Mouse (Mus musculus) B cell, adult 2 months (primary cell): ENCODE data around the gene Nmur1.

Experiments used
- DNase-seq, 2 experiments: peaks; one replicate each; pipeline ENCODE4 v3.0.0; 2022

Nmur1 gene

DNA sequence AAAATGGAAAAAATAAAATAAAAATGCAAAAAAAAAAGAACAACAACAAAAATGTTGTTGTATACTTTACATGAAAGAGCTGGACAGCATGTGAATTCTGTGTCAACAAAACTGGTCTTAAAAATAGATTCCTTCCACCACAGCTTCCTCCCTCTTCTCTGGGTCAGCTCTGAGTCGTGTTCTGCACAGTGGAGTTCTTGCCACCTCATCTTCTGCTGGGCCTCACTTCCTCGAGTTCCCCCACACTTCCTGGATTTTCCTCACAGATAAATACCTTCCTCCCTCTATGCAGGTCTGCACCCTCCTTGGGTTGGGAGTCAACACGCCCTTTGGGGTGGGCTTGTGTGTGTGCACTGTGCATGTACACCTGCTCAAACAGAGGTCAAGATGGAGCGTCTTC lies 19.7 kb downstream of the Nmur1 start:
- no peak for DNase-seq

DNA sequence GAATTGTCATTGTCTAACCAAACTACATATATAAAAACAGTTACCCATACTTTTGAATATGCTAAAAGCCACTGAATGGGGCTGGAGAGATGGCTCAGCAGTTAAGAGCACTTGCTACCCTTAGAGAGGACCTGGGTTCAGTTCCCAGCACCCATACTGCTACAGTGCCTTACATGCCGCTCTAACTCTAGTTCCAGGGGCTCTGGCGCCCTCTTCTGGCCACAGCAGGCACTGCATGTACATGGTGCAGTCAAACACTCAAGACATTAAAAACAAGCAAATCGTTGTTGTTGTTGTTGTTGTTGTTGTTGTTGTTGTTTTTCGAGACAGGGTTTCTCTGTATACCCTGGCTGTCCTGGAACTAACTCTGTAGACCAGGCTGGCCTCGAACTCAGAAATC lies 21.2 kb downstream of the Nmur1 start:
- peak; percentile 76 to 77 for DNase-seq

DNA sequence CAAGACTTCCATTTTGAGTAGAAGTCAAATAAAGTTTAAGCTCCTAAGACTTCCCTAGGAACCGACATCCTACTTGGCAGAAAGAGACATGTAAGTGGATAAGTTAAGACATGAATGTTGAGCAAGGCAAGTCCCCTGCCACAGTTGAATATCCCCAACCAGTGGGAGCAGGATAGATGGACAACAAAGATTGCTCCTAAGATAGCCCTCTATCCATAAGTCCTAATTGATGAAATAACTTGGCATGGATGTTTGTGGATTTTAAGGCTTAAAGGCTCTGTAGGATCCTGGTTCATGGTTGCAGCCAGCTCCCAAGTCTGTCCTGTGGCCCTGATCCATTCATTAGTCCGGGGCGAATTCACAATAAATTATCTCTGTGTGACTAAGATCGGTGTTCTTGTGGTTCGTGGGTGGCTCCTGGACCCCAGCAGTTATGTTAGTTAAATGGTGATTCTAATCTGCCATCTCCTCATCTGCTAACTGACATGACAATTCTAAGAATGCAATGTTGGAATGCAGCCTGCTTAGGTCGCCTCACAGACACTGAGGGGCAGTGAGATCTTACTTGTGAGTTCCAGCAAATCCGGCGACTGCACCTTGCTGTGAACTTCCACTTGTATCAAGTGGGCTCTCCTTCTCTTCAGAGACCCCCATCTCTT lies 25.8 kb downstream of the Nmur1 start:
- no peak for DNase-seq

DNA sequence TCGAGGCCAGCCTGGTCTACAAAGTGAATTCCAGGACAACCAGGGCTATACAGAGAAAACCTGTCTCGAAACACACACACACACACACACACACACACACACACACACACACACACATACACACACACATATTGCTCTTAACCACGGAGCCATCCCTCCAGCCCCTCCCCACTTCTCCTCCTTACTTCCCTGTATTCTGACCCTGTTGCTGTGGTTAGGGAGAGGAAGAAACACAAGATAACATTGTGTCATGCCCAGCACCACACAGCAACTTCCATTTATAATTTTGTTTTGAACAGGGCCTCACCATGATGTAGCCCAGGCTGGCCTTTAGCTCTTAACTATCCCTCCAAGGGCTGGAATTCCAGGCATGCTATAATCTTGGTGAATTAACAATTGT lies 26.7 kb downstream of the Nmur1 start:
- DNase-seq: no peak

DNA sequence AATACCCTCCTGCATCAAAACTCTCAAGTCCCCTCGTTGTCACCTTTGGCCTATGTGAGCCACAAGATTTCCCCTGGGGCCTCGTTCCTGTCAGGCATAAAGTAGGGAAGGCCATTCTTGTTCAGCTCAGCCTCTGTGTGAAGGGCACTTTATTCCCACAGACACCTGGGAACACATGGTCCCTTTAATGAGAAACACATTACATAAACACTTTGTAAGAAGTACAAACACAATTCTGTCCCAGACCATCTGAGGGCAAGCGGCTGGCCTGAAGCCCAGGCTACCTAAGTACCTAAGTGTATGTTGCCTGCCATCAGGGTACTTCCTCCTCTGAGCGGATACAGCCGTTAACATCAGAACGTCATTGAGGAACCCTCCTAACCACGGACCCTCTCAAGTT lies 27.8 kb downstream of the Nmur1 start:
- peak in 1 of 2 experiments; percentile 18 for DNase-seq

DNA sequence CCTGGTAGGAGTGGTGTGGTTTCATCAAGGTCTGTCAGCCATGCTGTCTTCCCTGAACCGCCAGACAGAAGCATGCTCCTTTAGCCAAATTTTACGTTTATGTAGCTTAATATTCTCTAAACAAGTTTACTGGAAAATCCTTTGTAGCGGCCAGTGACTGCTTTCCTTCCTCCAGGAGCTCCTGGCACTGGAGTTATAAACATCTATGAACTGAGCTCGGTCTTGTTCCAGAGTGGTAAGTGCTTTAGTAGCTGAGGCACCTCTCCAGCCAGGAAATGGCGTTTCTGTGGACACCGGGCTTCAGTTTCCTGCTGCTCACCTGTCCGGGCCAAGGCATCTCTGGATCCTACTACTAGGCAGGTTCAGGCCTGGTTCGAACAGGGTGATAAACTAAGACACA lies 28.4 kb downstream of the Nmur1 start:
- no peak for DNase-seq

DNA sequence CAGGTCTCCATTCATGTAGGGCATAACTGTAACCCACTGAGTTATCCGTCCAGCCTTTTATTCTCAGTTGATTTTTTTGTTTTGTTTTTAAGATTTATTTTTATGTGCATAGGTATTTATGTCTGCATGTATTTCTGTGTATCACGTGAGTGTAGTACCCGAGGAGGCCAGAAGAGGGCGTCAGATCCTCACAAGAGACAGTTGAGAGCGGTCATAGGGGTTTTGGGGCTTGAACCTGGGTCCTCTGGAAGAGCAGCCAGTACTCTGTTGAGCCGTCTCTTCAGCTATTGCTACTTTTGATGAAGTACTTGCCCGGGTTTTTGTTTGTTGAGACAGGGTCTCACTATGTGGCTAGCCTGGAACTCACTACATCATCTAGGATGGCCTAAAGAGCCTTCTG lies 30.1 kb downstream of the Nmur1 start:
- peak in 1 of 2 experiments; percentile 31 for DNase-seq

DNA sequence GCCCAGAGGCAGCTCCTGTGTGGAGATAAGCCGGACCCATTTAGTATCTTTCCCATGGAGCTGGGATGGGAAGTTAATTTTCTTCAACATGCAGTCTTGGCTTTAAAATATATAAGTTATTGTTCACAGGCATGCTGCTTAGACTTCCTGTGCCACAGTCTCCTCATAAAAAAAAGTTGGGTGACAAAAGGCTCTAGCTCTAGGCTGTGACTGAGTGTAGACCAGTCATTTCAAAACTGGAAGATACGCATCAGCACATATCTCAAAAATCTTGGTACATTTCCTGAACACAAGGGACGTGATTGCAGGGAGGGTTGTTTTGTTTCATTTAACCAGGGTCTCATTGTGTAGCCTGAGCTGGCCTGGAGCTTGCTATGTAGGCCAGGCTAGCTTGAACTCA lies 31.8 kb downstream of the Nmur1 start:
- no peak for DNase-seq

DNA sequence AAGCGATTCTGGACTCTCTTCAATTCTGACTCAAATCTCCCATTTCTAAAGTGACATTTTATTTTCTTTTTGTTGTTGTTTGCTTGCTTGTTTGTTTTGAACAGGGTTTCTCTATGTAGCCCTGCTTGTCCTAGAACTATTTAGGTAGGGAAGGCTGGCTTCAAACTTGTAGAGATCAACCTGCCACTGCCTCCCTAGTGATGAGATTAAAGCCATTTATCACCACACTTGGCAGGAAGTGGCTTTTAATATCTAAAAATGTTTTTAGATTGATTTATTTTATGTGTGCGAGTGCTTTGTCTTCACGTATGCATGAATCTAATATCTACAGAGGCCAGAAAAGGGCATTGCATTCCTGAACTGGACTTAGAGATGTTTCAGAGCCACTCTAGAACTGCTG lies 32.8 kb downstream of the Nmur1 start:
- DNase-seq: no peak

DNA sequence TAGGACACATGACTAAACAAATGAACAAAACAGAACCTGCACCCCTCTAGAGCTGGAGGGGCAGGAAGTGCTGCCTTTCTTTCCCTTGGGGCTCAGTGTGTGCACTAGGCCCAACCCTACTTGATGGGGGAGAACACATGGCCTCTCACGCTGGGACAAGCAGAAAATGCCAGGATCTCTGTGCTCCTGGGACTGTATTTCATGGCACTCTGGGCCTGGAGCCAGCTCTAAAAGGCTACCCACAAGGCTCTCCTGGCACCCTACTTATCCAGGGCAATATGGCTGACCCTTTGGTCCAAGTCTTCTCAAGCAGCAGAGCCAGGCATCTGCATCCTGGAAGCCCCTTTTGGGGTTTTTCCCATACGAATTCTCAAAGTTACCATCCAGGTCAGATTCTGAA lies 34.6 kb downstream of the Nmur1 start:
- peak in 1 of 2 experiments; percentile 16 for DNase-seq

DNA sequence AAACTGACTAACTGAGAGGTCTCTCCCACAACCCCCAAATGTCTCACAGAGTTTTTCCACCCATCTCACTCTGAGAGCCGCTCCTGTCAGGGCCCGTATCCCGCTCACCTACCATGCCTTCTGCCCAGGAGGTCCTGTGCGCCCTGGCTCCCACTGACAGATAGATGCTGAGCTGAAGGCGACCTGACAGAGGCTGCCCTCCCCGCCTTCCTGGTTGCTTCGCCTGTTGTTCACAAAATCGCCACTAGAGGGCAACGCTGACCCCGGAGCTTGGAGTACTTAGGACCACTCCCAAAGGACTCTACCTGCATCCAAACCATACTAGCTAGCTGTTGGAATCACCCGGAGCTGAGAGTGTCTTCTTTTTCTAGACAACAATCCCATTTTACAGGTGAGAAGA lies 36.8 kb downstream of the Nmur1 start:
- DNase-seq: peak; percentile 84 to 85

DNA sequence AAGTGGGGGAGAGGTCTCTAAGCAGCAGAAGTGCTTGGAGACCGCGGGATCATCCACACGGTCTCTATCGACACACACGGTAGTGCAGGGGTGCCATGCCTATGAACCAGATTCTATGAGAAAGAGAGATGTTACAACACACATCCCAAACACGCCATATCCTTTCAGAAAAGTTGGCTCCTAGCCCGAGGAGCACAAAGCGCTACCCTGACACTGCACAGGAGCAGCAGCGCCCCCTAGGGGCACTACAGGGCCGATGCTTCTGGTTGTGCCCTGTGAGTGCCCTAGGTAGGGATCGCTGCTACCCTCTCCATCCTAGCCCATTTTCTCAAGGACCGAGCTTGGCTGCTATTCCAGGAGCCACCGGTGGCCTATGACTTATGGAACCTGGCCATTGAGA lies 45.0 kb downstream of the Nmur1 start:
- DNase-seq: peak; percentile 72 to 73

DNA sequence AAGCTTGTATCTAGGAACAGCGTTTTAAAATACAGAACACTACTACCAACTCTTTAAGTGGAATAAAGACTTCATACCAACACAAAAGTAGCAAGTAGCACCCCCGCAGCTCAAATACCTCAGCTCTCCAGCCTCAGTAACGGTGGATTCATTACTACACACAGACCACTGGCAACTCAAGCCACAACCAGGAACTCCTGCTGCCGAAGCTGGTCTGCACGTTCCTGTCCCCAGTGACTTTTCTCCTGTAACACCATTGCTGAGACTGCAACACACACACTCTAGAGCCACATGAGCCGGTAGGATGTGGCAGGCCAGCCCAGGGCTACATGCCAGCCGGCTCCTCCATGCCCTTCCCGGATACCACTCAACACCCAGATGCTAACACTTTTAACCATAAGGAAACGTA lies 46.9 kb downstream of the Nmur1 start:
- DNase-seq: no peak

DNA sequence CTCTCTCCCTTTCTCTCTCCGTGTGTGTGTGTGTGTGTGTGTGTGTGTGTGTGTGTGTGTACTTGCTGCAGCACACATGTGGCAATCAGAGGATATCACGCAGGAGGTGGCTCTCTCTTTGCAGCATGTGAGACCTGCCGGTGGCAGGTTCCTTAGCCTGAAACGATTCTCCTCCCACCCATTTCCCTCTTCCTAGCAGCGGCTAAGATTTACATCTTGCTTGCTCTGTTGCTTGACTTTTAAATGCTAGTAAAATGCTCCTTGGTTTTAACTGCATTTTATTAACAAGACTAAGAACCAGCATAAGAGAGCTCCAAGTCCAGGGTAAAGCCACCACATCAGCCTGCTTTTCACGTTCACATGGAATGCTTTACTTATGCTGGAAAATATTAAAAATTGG lies 47.4 kb downstream of the Nmur1 start:
- no peak for DNase-seq

DNA sequence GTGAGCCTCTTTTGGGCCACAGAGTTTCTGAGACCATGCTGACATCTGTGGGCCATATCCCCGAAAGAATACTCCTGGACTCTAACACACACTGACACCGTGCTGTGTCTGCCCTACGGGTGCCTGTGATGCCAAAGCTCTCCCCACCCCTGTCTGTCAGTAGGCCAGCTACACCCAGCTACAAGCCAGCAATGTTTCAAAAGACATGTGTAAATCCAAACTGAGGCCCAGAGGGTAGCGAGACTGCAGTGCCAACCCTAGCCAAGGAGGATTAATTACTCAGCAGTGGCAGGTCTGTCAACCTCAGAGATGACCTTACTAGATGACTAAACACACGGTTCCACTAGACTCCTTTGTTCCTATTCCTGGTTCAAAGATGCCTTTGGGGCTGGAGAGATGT lies 49.7 kb downstream of the Nmur1 start:
- no peak for DNase-seq

DNA sequence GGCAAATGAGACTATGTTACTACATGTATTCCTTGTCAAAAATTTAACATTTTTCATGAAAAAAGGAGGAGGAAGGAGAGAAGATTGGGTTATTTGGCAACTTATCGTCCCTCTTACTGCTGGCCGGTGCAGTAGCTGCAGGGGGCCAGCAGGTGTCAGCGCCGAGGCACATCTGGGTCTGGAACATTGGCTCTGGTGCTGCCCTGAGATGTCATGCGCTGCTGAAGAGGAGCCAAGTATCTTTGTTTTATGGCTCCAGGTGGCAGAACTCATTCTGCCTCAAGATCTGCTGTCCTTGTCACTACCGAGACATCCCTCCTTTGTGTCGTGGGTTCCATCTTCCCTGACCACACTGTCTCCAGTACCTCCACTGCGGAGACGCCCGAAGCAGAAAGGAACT lies 54.0 kb downstream of the Nmur1 start:
- peak; percentile 66 for DNase-seq

DNA sequence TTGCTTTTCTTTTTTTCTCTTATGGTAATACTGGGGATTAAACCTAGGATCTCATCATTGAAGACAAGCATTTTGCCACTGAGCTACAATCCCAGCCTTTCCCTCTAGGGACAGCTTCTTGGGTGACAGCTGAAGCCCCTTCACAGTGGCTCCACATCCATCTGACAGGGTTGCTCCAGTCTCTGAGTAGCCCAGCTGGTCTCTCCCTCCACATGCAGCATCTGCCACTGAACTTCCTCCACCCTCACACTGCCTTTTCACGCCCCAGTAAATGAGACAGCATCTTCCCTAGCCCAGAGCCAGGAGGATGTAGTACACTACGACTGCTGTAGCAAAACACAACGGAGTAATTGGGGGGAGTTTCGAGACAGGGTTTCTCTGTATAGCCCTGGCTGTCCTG lies 57.9 kb downstream of the Nmur1 start:
- DNase-seq: no peak

DNA sequence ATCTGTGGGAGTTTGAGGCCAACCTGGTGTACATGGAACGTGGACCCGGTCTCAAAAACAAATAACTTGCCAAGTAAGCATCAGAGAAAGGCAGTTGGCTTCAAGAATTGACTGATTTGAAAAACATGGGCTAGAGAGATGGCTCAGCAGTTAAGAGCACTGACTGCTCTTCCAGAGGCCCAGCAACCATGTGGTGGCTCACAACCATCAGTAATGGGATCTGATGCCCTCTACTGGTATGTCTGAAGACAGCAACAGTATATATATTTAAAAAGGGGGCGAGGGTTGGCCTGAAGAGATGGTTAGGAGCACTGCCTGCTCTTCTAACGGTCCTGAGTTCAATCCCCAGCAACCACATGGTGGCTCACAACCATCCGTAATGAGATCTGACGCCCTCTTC lies 62.4 kb downstream of the Nmur1 start:
- DNase-seq: peak; percentile 37 to 45

DNA sequence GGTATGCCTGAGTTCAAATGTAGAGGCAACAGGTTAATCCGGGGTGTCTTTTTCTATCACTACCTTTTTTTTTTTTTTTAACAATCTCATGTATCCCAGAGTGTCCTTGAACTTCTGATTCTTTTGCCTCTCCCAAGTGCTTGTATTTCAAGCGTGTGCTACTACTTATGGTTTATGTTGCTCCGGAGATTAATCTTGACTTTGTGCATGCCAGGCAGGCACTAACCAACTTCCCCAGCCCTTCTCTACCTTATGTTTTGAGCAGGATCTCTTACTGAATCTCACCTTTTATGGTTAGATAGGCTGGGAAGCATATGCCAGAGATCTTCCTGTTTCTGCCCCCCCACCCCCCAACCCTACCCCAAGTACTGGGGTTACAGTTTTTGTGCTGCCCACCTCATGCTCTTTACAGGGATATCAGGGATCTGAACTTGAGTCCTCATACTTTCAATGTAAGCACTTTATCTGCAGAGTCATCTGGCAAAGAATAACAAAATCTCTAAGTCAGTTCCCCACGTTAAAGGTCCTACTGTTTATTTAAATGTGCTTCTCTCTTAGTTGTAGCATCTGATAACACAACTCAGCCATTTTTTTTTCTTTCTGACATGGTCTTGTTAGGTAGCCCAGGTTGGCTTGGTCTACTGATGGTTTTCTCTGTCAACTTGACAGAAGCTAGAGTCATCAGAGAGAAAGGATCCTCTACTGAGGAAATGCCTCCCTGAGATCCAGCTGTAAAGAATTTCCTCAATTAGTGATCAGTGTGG lies 64.0 kb downstream of the Nmur1 start:
- no peak for DNase-seq

DNA sequence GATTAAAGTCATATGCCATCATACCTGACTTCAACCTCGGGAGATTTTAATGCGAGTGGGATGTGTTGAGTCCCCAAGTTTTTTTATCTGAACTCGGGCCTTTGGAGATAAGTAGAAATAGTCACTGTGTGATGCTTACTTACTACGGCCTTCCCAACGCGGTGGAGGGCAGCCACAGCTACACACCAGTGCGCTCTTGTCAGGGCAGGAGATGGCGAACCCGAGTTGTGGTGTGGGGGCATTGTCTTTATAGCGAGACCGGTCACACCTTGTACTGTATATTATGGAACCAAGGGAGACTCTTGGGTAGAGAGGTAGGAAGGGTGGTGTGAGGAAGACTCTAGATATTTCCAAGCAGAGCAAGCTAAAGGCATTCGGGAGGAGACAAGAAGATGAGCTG lies 65.6 kb downstream of the Nmur1 start:
- DNase-seq: no peak

DNA sequence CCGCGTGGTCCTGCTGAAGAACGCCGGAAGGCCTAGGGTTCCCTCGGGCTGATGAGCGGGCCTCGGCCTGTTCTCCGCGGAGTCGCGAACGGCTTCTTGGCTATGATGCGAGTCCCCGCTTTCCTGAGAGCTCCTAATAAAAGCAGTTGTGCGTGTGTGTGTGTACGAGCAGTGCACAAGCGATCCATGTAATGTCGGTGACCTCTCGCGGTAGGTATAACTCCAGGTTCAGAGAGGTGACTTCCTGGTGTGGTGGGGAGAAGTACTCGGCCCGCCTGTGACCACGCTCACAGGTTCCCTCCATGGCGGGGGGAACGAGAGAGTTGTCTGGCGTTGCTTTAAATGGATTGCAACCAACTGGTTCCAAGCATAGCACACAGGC lies 66.2 kb downstream of the Nmur1 start:
- DNase-seq: no peak

DNA sequence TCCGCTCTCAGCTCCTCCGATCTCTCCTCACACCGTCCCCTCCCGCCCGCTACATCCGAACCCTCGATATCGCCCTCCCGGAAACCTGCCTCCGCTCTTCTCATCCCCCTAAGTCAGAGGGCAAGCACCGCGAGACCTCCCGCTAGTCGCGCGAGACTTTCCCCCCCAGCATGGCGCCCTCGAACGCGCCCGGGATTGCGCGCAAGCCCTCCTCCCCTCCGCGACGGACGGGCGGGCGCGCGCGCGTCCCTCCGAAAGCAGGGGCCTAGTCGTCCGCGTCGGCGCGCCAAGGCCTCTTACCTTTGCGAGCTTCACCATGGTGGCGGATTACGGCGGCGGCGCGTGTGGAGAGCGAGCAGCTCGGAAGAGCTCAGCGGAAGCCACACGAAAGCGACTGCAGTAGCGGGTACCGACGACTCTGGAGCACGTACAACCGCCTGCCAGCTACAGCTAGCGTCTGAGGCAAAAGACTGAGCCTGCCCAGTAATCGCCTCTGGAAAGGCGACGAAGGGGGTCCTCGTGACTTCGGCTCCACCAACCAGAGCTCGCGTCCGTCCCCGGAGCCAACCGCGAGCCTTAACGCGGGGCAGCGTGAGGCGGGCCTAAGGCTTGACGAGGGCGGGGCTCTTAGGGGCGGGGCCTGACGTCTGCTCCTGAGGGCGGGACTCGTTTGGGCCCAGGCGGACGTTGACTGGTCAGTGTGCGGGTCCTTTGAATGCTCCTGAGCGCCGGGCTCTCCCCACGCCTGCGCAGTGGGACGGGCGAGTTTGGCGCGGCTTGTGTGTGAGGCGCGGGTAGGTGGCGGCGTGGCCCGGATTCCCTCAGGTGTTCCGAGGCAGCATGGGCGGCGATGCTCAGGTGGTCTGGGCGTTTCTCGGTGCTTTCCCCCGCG lies 66.9 kb downstream of the Nmur1 start, which contains the start of gene Ncl:
Ncl (minus strand) TSS at position 495 of the 892 bp plus-strand sequence.
- peak; percentile 96 to 98 for DNase-seq

DNA sequence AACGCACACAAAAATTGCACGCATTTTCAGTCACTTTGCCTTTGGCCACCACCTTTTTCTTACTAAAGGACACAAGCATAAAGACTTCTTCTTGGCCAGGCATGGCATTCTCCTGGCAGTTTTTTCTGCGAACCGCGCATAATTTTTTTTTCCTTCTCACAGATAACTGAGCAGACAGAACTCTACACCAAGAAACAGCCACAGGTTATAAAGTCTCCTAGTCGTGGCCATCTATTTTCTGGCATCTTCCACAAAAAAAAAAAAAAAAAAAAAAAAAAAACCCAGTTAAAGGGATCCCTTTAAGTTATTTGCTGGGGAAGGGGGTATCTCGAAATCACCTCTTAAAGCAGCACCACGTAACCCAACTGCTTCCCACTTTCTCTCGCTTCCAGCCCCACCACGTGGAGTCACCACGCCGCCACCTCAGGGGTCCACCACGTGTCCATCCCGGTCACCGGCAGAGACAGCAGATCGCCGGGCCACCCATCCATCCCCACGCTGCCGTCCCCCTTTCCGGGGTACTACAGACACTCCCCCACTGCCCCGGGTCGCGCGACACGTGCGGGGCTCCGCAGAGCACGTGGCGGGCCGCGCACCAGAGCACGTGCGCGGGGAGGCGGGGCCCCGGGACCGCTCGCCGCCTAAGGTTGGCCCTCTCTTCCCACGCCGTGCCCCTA lies 67.7 kb downstream of the Nmur1 start:
- DNase-seq: no peak
